Mouse (Mus musculus): ENCODE measurements around the gene Gm9887.
A peak's percentile ranks its signal among the peaks of the same experiment; 100 is the strongest.

The Gm9887 gene

GRCm38 (mm10) chr12:69357300-69357646 lies 15.0 kb downstream of the Gm9887 start:
- no peak for DNase-seq (ENCODE audit: low spot score)

- peak; percentile 36 for DNase-seq (ENCODE audit: low spot score)
These were observed 15.5 kb downstream of the Gm9887 start, which contains the start of gene Nemf for GRCm38 (mm10) chr12:69356546-69357299. Nemf (minus strand) TSS chr12:69357165.

GRCm38 (mm10) chr12:69351685-69352084 lies 20.6 kb downstream of the Gm9887 start:
- DNase-seq (ENCODE audit: low spot score), result no peak

GRCm38 (mm10) chr12:69349928-69350327 lies 22.3 kb downstream of the Gm9887 start:
- DNase-seq (ENCODE audit: low spot score), result no peak

- no peak for DNase-seq (ENCODE audit: low spot score)
These were observed 38.7 kb downstream of the Gm9887 start for GRCm38 (mm10) chr12:69333547-69333946.

GRCm38 (mm10) chr12:69332147-69332546 lies 40.1 kb downstream of the Gm9887 start:
- no peak for DNase-seq (ENCODE audit: low spot score)

GRCm38 (mm10) chr12:69331187-69331586 lies 41.1 kb downstream of the Gm9887 start:
- DNase-seq (ENCODE audit: low spot score), result no peak
